Mouse (Mus musculus): Measurements from ENCODE around the gene Sfxn3.

Gene Sfxn3

GRCm38 (mm10) chr19:45047417-45047934, at the start of gene Sfxn3:
Gene Sfxn3 (plus strand): TSS chr19:45047503.
- DNase-seq (ENCODE audit: low spot score) = peak; percentile 78

- DNase-seq (ENCODE audit: low spot score) = peak; percentile 36
Observed at GRCm38 (mm10) chr19:44997786-44998185, 49.5 kb upstream of the Sfxn3 start.

GRCm38 (mm10) chr19:44999647-45000046, 47.7 kb upstream of the Sfxn3 start:
- no peak for DNase-seq (ENCODE audit: low spot score)

- no peak for DNase-seq (ENCODE audit: low spot score)
Observed at GRCm38 (mm10) chr19:45002301-45002700, 45.0 kb upstream of the Sfxn3 start.

GRCm38 (mm10) chr19:45003740-45004516, 43.4 kb upstream of the Sfxn3 start:
- no peak for DNase-seq (ENCODE audit: low spot score)

GRCm38 (mm10) chr19:45005444-45005843, 41.9 kb upstream of the Sfxn3 start, which contains the start of gene Twnk:
Gene Twnk (plus strand): TSS chr19:45005663.
- DNase-seq (ENCODE audit: low spot score) = peak; percentile 53

- peak; percentile 93 for DNase-seq (ENCODE audit: low spot score)
Observed at GRCm38 (mm10) chr19:45005957-45006712, 41.2 kb upstream of the Sfxn3 start, which contains the start of gene Mrpl43. Gene Mrpl43 (minus strand): TSS chr19:45006442.

- DNase-seq (ENCODE audit: low spot score) = no peak
Observed at GRCm38 (mm10) chr19:45007021-45007420, 40.3 kb upstream of the Sfxn3 start.

GRCm38 (mm10) chr19:45007425-45008191, 39.7 kb upstream of the Sfxn3 start:
- no peak for DNase-seq (ENCODE audit: low spot score)

GRCm38 (mm10) chr19:45010646-45011045, 36.7 kb upstream of the Sfxn3 start:
- DNase-seq (ENCODE audit: low spot score) = no peak

- no peak for DNase-seq (ENCODE audit: low spot score)
Observed at GRCm38 (mm10) chr19:45012219-45012618, 35.1 kb upstream of the Sfxn3 start.

- peak; percentile 63 for DNase-seq (ENCODE audit: low spot score)
Observed at GRCm38 (mm10) chr19:45012636-45013035, 34.7 kb upstream of the Sfxn3 start.

- DNase-seq (ENCODE audit: low spot score) = no peak
Observed at GRCm38 (mm10) chr19:45013581-45014225, 33.6 kb upstream of the Sfxn3 start.

GRCm38 (mm10) chr19:45014335-45014971, 32.9 kb upstream of the Sfxn3 start, which contains the start of gene Lzts2:
Gene Lzts2 (plus strand): TSS chr19:45014414.
- DNase-seq (ENCODE audit: low spot score) = peak; percentile 52

GRCm38 (mm10) chr19:45014981-45015402, 32.3 kb upstream of the Sfxn3 start:
- no peak for DNase-seq (ENCODE audit: low spot score)

GRCm38 (mm10) chr19:45015518-45016281, 31.6 kb upstream of the Sfxn3 start:
- DNase-seq (ENCODE audit: low spot score) = peak; percentile 65

GRCm38 (mm10) chr19:45016341-45017215, 30.7 kb upstream of the Sfxn3 start:
- DNase-seq (ENCODE audit: low spot score) = peak; percentile 79

- DNase-seq (ENCODE audit: low spot score) = peak; percentile 89
Observed at GRCm38 (mm10) chr19:45017216-45017771, 30.0 kb upstream of the Sfxn3 start.

- peak; percentile 71 for DNase-seq (ENCODE audit: low spot score)
Observed at GRCm38 (mm10) chr19:45017909-45018308, 29.4 kb upstream of the Sfxn3 start.

Measured in embryo, embryonic 10 days (tissue).